Mouse (Mus musculus) cerebellum, adult 9-10 months (tissue): ENCODE results near the gene Cry1.

ENCODE experiments used
- DNase-seq: peaks from one replicate; pipeline ENCODE4 v3.0.0; 2022

Gene Cry1

DNA sequence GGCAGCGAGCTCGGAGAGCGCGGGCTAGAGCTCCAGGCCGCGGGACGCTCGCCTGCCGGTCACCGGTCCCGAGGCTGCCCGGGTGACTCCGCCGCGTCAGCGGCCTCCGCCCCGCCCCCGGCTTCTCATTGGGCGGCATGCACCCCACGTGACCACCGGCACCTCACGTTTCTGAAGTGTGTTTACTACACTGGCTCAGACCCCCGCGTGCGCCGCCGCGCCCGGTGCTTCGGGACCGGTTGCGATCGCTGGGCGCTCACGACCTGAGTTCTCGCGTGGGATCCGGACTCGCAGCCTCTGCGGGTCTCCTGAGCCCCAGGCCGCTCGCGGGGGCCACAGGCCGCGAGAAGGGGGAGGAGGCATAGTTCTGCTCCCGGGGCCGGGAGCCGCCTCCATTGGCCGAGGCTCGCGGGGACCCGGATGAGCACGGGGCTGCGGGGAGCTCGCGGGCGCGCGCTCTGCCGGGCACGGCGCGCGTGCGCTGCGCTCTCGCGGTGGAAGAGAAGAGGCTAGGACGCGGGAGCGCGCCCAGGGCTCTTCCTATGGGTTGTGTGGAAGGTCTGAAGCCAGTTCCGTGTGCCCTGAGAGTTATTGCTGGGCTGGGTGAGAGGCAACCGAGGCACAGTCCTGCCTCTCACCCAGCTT, at the start of gene Cry1:
Cry1 (minus strand) TSS at position 101 of the 645 bp plus-strand sequence.
- peak; percentile 98 for DNase-seq

DNA sequence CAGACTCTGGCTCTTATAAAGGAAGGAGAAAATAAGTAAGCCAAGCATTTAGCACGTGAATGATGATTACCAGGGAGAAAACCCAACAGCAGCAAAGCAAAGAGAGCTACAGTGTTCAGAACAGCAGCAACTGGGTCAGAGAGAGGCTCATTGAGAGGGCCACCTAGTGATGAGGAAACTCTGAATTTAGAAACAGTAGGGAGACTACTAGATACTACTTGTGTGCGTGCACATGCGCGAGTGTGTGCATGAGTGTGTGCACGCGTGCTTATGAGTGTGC, 36.8 kb upstream of the Cry1 start:
- DNase-seq = peak; percentile 57

GRCm38 (mm10) chr10:85220918-85221770, 36.3 kb upstream of the Cry1 start:
- peak; percentile 98 for DNase-seq

GRCm38 (mm10) chr10:85214847-85215246, 30.0 kb upstream of the Cry1 start:
- DNase-seq = peak; percentile 55

GRCm38 (mm10) chr10:85211673-85212072, 26.8 kb upstream of the Cry1 start:
- no peak for DNase-seq

- no peak for DNase-seq
These were observed 25.3 kb upstream of the Cry1 start for GRCm38 (mm10) chr10:85210125-85210524.

DNA sequence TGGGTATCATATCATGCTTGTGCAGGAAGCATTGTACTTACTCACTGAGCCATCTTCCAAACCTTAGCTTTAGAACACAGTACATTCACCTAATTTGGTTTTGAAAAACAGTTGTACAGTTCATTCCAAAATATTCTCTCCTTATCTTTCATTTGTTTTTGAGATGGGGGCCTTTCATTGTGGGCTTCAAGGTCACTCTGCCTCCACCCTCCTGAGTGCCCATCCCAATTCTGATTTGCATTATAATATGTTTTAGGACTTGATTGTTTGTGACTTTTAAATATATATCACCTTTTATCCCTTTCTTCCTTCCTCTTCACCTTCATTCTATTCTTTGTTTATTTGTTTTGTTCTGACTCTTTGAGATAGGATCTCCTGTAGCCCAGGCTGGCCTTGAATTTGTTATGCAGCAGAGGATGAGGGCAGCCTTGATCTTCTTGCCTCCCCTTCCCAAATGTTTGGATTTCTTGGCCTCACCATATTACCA, 24.3 kb upstream of the Cry1 start:
- DNase-seq = no peak

DNA sequence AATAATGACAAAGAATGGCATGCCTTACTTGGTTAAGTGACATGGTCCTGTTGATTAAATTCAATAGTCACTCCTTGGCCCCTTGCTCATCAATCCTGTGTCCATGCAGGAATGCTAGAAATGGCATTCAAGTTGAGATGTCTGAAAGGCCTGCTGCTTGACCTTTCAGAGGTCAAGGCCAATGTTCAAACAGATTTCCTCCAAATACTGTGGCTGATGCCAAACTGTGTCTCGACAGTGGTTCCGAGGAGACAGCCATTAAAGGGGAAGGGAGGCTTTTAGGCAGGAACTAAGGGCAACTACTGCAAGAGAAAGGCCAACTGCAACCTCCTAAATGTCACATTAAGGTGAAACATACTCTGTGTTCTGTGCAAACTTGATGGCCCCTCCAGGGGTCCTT, 20.5 kb upstream of the Cry1 start:
- DNase-seq = no peak

DNA sequence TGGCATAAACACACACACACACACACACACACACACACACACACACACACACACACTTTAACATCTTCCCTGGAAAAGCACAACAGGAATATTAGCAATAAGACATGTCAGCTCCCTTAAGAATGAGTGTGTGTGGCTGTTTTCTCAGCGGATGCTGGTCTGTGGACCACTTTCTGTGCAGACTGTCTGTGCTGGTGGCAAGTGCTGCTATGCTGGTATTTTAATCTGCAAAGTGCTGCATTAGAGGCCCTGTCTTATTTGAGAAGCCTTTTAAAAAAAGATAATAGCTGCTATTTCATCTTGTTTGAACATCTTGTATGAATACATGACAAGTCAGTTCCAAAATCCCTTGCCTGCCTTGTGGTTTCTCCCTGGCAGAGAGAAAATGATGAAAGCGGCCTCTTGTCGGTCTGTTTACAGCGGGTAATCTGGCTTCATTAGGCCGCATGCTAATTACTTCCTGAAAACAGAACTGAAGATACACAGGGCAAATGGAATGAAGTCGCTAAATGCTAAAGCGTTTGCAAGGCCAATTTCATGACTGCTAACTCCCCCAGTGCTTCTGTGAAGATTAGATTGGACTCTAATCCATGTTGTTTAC, 19.5 kb upstream of the Cry1 start:
- no peak for DNase-seq

DNA sequence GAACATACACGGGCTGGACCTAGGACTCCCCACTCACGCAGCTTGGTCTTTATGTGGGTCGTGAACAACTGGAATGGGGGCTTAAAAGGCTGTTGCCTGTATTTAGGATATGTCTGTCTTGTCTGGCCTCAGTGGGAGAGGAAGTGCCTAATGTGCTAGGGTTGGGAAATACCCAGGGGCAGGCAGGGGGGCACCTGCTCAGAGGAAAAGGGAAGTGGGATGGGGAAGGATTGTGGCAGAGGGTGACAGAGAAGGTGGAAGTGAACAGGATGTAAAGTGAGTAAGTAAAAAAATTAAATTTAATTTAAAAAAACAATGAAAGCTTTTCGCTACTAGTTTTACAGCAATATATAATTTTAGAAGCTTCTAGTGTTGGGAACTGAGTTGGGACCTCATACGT, 9.7 kb upstream of the Cry1 start:
- DNase-seq = no peak

DNA sequence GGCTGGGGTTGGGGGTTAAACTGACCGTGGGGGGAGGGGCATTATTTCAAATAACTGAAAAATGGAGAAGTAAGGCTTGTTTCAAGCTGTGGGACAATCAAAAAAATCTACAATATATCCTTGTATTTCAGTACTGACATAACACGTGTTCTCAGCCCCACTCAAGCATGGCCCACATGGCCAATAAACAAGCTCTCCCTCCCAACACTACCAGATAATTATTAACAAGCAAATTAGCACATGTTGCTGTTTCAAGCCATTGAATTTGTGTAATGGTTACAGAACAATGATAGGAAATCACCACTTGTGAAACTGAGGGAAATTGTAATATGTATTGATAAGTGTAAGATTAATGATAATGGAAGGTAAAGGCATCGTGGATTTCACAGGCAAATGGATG, 8.5 kb upstream of the Cry1 start:
- no peak for DNase-seq

DNA sequence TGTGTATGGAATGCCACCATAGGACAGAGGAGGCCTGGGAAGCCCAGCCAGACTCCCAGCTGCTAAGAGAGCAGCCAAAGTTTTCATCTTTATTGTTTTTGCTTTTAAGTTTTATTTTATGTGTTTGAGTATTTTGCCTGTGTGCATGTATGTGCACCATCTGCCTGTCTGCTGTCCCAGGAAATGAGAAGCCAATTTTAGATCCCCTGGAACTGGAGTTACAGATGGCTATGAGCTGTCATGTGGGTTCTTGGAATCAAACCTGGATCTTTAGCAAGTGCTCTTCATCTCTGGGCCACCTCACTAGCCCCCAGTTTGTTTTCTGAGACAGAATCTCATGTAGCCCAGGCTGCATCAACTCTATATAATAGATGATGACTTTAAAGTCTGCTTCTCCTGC, 5.8 kb upstream of the Cry1 start:
- peak; percentile 65 for DNase-seq

GRCm38 (mm10) chr10:85189966-85190365, 5.1 kb upstream of the Cry1 start:
- DNase-seq = no peak

DNA sequence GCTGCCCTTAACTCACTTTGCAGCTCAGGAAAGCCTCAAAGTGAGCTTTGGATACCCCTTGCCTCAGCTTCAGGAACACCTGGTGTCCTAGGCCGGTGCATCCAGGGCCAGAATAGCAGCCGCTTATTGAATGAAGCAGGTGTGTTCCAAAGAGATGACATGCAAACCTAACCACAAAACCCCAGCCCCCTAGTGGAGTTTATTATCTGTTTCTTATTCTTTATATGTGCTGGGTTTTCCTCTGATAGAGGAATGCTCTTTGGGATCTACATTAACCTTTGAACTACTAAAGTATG, 1.6 kb upstream of the Cry1 start:
- DNase-seq = peak; percentile 61

DNA sequence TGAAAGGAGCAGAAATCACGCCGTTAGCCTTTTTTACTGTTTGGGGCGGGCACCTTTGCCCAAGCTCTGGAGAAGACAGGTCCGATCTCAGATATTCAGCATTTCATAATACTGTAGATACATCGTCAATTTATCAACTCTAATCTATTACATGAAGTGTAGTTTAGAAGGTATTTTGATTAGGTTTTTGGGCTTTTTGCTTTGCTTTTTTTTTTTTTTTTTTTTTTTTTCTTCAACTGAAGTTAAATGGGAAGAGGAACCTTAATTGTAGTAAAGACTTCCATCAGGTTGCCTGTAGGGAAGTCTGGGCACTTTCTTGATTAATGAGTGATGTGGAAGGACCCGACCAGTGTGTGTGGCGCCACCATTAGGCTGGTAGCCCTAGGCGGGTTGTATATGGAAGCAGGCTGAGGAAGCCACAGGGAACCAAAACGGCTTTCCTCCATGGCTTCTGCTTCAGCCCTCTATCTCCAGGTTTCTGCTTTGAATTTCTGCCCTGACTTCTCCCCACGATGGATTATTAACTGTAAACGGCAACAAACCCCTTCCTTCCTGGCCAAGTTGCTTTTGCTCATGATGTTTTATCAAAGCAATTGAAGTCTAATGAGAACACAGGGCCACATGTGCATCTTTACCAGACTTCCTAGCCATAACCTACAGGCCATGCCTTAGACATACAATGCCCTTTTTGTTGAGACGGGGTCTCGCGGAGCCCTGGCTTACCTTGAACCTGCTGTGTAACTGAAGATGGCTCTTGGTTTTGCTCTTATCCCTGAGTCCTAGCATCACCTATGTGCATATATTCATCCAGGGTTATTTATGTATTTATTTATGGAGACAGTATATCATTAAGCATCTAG, 1.0 kb upstream of the Cry1 start:
- peak; percentile 69 for DNase-seq

- DNase-seq = peak; percentile 74
These were observed 482 bp downstream of the Cry1 start for GRCm38 (mm10) chr10:85184201-85184963.

DNA sequence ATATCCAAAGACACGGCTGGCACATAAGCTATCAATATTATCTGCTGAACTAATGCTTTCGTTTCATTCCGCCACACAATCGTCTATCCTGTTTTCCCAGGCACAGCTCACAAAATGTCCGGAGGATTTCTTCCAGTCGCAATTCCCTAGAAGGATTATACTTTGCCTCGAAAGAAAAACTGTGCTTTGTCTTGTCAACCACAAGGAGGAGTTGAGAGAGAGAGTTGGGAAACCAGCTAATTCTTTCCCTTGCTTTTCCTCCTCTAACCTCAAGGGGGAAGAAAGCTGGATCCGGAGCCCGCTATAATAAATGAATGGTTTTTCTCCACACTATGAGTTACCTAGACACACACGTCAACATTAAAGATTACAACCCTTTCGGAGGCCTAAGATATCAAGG, 1.2 kb downstream of the Cry1 start:
- DNase-seq = peak; percentile 81

- DNase-seq = no peak
These were observed 2.1 kb downstream of the Cry1 start for GRCm38 (mm10) chr10:85182766-85183165.

GRCm38 (mm10) chr10:85176640-85177039, 8.2 kb downstream of the Cry1 start:
- no peak for DNase-seq

DNA sequence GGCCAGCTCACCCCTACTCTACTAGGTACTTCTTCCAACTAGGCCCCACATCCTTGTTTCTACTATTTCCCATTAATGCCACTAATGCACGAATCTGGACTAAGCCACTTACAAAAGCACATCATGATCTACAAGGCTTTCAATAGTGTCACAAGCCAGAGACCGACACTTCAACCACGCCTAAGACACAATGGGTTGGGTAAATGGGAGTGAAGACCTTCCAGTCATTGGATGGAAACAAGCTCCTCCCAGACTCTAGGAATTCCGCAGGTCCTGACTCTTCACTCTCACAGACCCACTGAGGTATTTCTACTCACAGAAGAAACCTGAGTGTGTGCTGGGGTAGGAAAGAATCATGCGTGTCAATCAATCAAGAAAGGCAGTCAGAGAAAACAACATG, 19.6 kb downstream of the Cry1 start:
- DNase-seq = no peak

DNA sequence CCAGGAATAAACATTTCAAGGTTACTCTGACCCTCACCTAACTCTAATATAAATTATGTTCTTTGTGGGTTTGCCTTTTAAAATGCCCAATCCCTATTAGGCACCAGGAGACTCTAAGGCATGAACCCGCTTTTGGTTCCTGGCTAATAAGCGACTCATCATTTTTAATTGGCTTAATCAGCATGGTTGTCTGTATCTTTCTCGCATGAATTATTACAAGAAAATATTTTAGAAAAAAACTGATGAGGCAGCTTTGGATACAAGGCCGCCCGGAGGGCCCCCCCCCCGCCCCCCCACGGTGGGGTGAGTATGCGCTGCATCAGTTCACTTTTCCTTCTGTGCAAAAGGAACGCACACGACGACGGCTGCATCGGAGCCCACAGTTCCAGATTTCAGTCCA, 20.1 kb downstream of the Cry1 start:
- no peak for DNase-seq

- peak; percentile 90 for DNase-seq
These were observed 23.0 kb downstream of the Cry1 start for GRCm38 (mm10) chr10:85161745-85162351.
